23 mouse cellular contexts compared by ENCODE assay signal in the genomic region with DNA sequence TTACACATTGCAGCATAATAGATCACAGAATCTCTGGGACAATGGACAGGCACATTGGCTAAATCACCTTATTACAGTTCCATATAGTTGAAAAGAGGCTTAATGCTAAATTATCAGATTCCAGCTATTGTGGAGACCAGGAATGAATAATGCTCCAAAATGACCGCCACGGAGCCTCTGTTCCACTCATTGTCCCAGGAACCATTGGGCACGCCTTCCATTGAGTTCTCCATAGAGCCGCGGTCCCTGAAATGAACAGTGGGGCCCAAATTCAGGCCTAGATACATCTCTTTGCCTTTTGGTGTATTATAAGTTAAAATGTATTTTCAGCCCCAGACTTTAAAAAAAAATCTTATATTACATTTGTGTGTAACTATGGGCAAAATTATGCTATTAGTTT.
DNase-seq lines count a peak whose midpoint lies in the region; ATAC-seq and TF ChIP-seq lines count a peak whose summit lies in the region.
"Had no signal": no experiment of that assay in that cellular context is flagged by ENCODE, and none has a peak within 500 bp of the region (broad histone marks: within the 10 kb centered on the region; RNA-seq: fewer than 3 reads in every experiment).

No protein-coding gene starts in this region.

- H3K9me3 ChIP-seq in forebrain, embryonic 14.5 days (replicated peaks; ENCODE audit: control insufficient read depth, low read length) = no peaks in the 10 kb centered on the region
- no peaks in the 10 kb centered on the region for H3K9me3 ChIP-seq in forebrain, postnatal 0 days (ENCODE audit: low read length)
- H3K9me3 ChIP-seq in midbrain, embryonic 10.5 days (replicated peaks) = no peaks in the 10 kb centered on the region
- H3K9me3 ChIP-seq in midbrain, postnatal 0 days (ENCODE audit: low read length) = no peaks in the 10 kb centered on the region
- no peaks in the 10 kb centered on the region for H3K9me3 ChIP-seq in forebrain, embryonic 15.5 days
- H3K9me3 ChIP-seq: hindbrain, embryonic 10.5 days; limb, embryonic 12.5 days; liver, embryonic 15.5 days; neural tube, embryonic 13.5 days had no signal

- TF ChIP-seq POLR2A in thymus, adult 2 months (IDR thresholded peaks at IDR 0.05; ENCODE audit: control insufficient read depth, extremely low read depth, insufficient read depth, low read length, poor library complexity) = no peak

- peak overlapping the region; percentile 36; the same call in 1 of the 2 replicates for H3K27ac ChIP-seq in forebrain, embryonic 14.5 days (ENCODE audit: low read depth, low read length)
- no peak overlapping the region for H3K27ac ChIP-seq in forebrain, postnatal 0 days (ENCODE audit: low read depth, low read length)
- 0 out of 2 replicates have a peak overlapping the region, but pooled peaks have one; percentile 13 for H3K27ac ChIP-seq in midbrain, embryonic 10.5 days (replicated peaks)
- no peak overlapping the region for H3K27ac ChIP-seq in midbrain, postnatal 0 days (ENCODE audit: low read depth, low read length)
- peak overlapping the region; percentile 64 for H3K27ac ChIP-seq in forebrain, embryonic 15.5 days (replicated peaks)
- no peak overlapping the region for H3K27ac ChIP-seq in thymus, adult 2 months (ENCODE audit: control insufficient read depth, insufficient read depth, low read length)
- H3K27ac ChIP-seq: hindbrain, embryonic 10.5 days; left cerebral cortex, adult 2 months; limb, embryonic 12.5 days; liver, embryonic 15.5 days; neural tube, embryonic 13.5 days; stomach, postnatal 0 days had no signal

- H3K4me3 ChIP-seq in forebrain, embryonic 14.5 days (ENCODE audit: low read depth, low read length) = no peak overlapping the region
- no peak overlapping the region for H3K4me3 ChIP-seq in forebrain, postnatal 0 days (ENCODE audit: low read depth, low read length)
- H3K4me3 ChIP-seq in midbrain, embryonic 10.5 days = no peak overlapping the region
- no peak overlapping the region for H3K4me3 ChIP-seq in midbrain, postnatal 0 days (ENCODE audit: low read depth, low read length)
- no peak overlapping the region for H3K4me3 ChIP-seq in forebrain, embryonic 15.5 days
- H3K4me3 ChIP-seq in thymus, adult 2 months (ENCODE audit: control insufficient read depth, insufficient read depth, low read length) = no peak overlapping the region
- H3K4me3 ChIP-seq: hindbrain, embryonic 10.5 days; left cerebral cortex, adult 2 months; limb, embryonic 12.5 days; liver, embryonic 15.5 days; neural tube, embryonic 13.5 days had no signal

- H3K4me1 ChIP-seq in forebrain, embryonic 14.5 days (ENCODE audit: control insufficient read depth, insufficient read depth, low read length) = no peaks in the 10 kb centered on the region
- H3K4me1 ChIP-seq in forebrain, postnatal 0 days (ENCODE audit: insufficient read depth) = no peaks in the 10 kb centered on the region
- H3K4me1 ChIP-seq in midbrain, embryonic 10.5 days = peaks cover 37% of the 10 kb centered on the region
- peaks cover 3% of the 10 kb centered on the region; the same call in 1 of the 2 replicates for H3K4me1 ChIP-seq in midbrain, postnatal 0 days (ENCODE audit: insufficient read depth, low read length)
- H3K4me1 ChIP-seq in forebrain, embryonic 15.5 days = peaks cover 19% of the 10 kb centered on the region
- no peaks in the 10 kb centered on the region for H3K4me1 ChIP-seq in thymus, adult 2 months (replicated peaks; ENCODE audit: control insufficient read depth, insufficient read depth, low read length)
- H3K4me1 ChIP-seq: limb, embryonic 12.5 days; liver, embryonic 15.5 days had no signal

- peak; percentile 44 for DNase-seq in cerebellum, adult 9-10 months
- no peak for DNase-seq in cerebellum, postnatal 4 days (ENCODE audit: low spot score in 2 of 2)
- DNase-seq in forebrain, embryonic 14.5 days (ENCODE audit: low spot score) = no peak
- DNase-seq in forebrain, postnatal 0 days = no peak
- DNase-seq in midbrain, embryonic 10.5 days (ENCODE audit: low spot score) = no peak
- no peak for DNase-seq in midbrain, postnatal 0 days (ENCODE audit: low spot score)
- DNase-seq in thymus, adult 2 months = no peak
- DNase-seq: adrenal gland, postnatal 25 days; kidney, adult 9 months; kidney, postnatal 14 days; lung, embryonic 14.5 days; lung, postnatal 14 days; right cerebral cortex, postnatal 4 days; thymus, postnatal 4 days had no signal

- no peaks in the 10 kb centered on the region for H3K27me3 ChIP-seq in forebrain, embryonic 14.5 days (replicated peaks; ENCODE audit: control insufficient read depth, insufficient read depth, low read length)
- no peaks in the 10 kb centered on the region for H3K27me3 ChIP-seq in forebrain, postnatal 0 days (ENCODE audit: insufficient read depth, low read length)
- no peaks in the 10 kb centered on the region for H3K27me3 ChIP-seq in midbrain, embryonic 10.5 days (ENCODE audit: low read depth, poor library complexity, severe bottlenecking)
- H3K27me3 ChIP-seq in midbrain, postnatal 0 days (ENCODE audit: insufficient read depth, low read length) = no peaks in the 10 kb centered on the region
- no peaks in the 10 kb centered on the region for H3K27me3 ChIP-seq in forebrain, embryonic 15.5 days
- no peaks in the 10 kb centered on the region for H3K27me3 ChIP-seq in thymus, adult 2 months (ENCODE audit: control insufficient read depth, insufficient read depth, low read length)
- H3K27me3 ChIP-seq: limb, embryonic 12.5 days; liver, embryonic 15.5 days; neural tube, embryonic 13.5 days had no signal

- no peak for TF ChIP-seq CTCF in forebrain, postnatal 0 days (IDR thresholded peaks at IDR 0.05; ENCODE audit: low read depth)
- TF ChIP-seq CTCF in midbrain, postnatal 0 days (IDR thresholded peaks at IDR 0.05) = no peak
- TF ChIP-seq CTCF in thymus, adult 2 months (IDR thresholded peaks at IDR 0.05; ENCODE audit: borderline replicate concordance, control insufficient read depth, extremely low read depth, insufficient read depth, low read length, poor library complexity) = no peak

- no peak for ATAC-seq in forebrain, embryonic 14.5 days
- ATAC-seq in forebrain, postnatal 0 days = no peak
- ATAC-seq in midbrain, postnatal 0 days (ENCODE audit: low FRiP score) = no peak
- no peak for ATAC-seq in forebrain, embryonic 15.5 days (replicated peaks)
- ATAC-seq: CD4-positive, CD25-positive, alpha-beta regulatory T cell, adult 4 months; intestine, postnatal 0 days had no signal

- 14% methylated on average over 5 of the region's 5 CpGs for WGBS in forebrain, embryonic 14.5 days
- WGBS in forebrain, postnatal 0 days = 34% methylated on average over 5 of the region's 5 CpGs
- 71% methylated on average over 5 of the region's 5 CpGs for WGBS in midbrain, embryonic 10.5 days
- WGBS in midbrain, postnatal 0 days = 62% methylated on average over 5 of the region's 5 CpGs
- WGBS in forebrain, embryonic 15.5 days = 23% methylated on average over 5 of the region's 5 CpGs
- 97% methylated on average over 5 of the region's 5 CpGs for WGBS in thymus, adult 2 months

- no peak overlapping the region for H3K4me2 ChIP-seq in forebrain, embryonic 14.5 days (ENCODE audit: low read length)
- no peak overlapping the region for H3K4me2 ChIP-seq in forebrain, postnatal 0 days (ENCODE audit: low read depth)
- H3K4me2 ChIP-seq in midbrain, postnatal 0 days (ENCODE audit: low read depth, low read length, poor library complexity, severe bottlenecking) = no peak overlapping the region
- H3K4me2 ChIP-seq in forebrain, embryonic 15.5 days (replicated peaks) = no peak overlapping the region; the same call in 1 of the 2 replicates
- H3K4me2 ChIP-seq: limb, embryonic 12.5 days; liver, embryonic 15.5 days; lung, embryonic 14.5 days; neural tube, embryonic 13.5 days had no signal

- H3K9ac ChIP-seq in forebrain, embryonic 14.5 days (ENCODE audit: low read length) = no peak overlapping the region
- no peak overlapping the region for H3K9ac ChIP-seq in forebrain, postnatal 0 days
- H3K9ac ChIP-seq in midbrain, postnatal 0 days (replicated peaks; ENCODE audit: low read length, poor library complexity, severe bottlenecking) = no peak overlapping the region
- no peak overlapping the region for H3K9ac ChIP-seq in forebrain, embryonic 15.5 days (replicated peaks)
- H3K9ac ChIP-seq: limb, embryonic 12.5 days; liver, embryonic 15.5 days; lung, embryonic 14.5 days; neural tube, embryonic 13.5 days had no signal

- no peaks in the 10 kb centered on the region for H3K36me3 ChIP-seq in forebrain, embryonic 14.5 days (ENCODE audit: control insufficient read depth, insufficient read depth, low read length)
- H3K36me3 ChIP-seq in forebrain, postnatal 0 days (ENCODE audit: insufficient read depth) = no peaks in the 10 kb centered on the region
- no peaks in the 10 kb centered on the region for H3K36me3 ChIP-seq in midbrain, embryonic 10.5 days
- H3K36me3 ChIP-seq in midbrain, postnatal 0 days (ENCODE audit: insufficient read depth, low read length) = no peaks in the 10 kb centered on the region
- H3K36me3 ChIP-seq in forebrain, embryonic 15.5 days = no peaks in the 10 kb centered on the region
- no peaks in the 10 kb centered on the region for H3K36me3 ChIP-seq in thymus, adult 2 months (ENCODE audit: control insufficient read depth, insufficient read depth, low read length)
- H3K36me3 ChIP-seq: hindbrain, embryonic 10.5 days; limb, embryonic 12.5 days; liver, embryonic 15.5 days; neural tube, embryonic 13.5 days had no signal

Comparison
In these comparisons a context has a peak if more than half of its experiments do, and no peak if none do; other contexts are left out.
1. H3K27ac ChIP-seq: peak in forebrain, embryonic 14.5 days (single experiment), midbrain, embryonic 10.5 days (single experiment) and forebrain, embryonic 15.5 days (single experiment); none in forebrain, postnatal 0 days (single experiment), midbrain, postnatal 0 days (single experiment) and thymus, adult 2 months (single experiment).